Mouse (Mus musculus): ENCODE results near the gene Xirp2.
"Not testable (repeated sequence)": the region's sequence is repeated elsewhere in the genome, so short reads cannot be mapped to it uniquely, and the experiment has no call there.

GRCm38 (mm10) chr2:67470030-67470429 lies 24.2 kb downstream of the Xirp2 start:
- TF ChIP-seq CTCF (IDR thresholded peaks at IDR 0.05; ENCODE audit: control insufficient read depth, insufficient read depth, insufficient replicate concordance, low read depth, low read length); POLR2A (IDR thresholded peaks at IDR 0.05; ENCODE audit: control insufficient read depth, low read depth, low read length): not testable (repeated sequence)

All from testis, adult 2 months (tissue).